Mouse (Mus musculus) Muller cell, postnatal 12 days (primary cell): ENCODE results near the gene Gm28044.
"Not testable (repeated sequence)": the region's sequence is repeated elsewhere in the genome, so short reads cannot be mapped to it uniquely, and the experiment has no call there.

ENCODE experiments used
- DNase-seq: peaks from one replicate; pipeline ENCODE4 v3.0.0-alpha.2; 2015; ENCODE audit errors: inconsistent ontology term

Gene Gm28044

GRCm38 (mm10) chr13:67360131-67360744 is at the start of gene Gm28044, which contains the start of gene Zfp953:
Gene Gm28044, minus strand, starts transcription at chr13:67360536.
Gene Zfp953, minus strand, starts transcription at chr13:67360605.
- DNase-seq = peak; percentile 83

- peak; percentile 78 for DNase-seq
Measured at GRCm38 (mm10) chr13:67399183-67399903, 39.0 kb upstream of the Gm28044 start, which contains the start of gene Zfp429. Gene Zfp429, minus strand, starts transcription at chr13:67399819.

GRCm38 (mm10) chr13:67376255-67376654 is 15.9 kb upstream of the Gm28044 start:
- not testable (repeated sequence) for DNase-seq

DNA sequence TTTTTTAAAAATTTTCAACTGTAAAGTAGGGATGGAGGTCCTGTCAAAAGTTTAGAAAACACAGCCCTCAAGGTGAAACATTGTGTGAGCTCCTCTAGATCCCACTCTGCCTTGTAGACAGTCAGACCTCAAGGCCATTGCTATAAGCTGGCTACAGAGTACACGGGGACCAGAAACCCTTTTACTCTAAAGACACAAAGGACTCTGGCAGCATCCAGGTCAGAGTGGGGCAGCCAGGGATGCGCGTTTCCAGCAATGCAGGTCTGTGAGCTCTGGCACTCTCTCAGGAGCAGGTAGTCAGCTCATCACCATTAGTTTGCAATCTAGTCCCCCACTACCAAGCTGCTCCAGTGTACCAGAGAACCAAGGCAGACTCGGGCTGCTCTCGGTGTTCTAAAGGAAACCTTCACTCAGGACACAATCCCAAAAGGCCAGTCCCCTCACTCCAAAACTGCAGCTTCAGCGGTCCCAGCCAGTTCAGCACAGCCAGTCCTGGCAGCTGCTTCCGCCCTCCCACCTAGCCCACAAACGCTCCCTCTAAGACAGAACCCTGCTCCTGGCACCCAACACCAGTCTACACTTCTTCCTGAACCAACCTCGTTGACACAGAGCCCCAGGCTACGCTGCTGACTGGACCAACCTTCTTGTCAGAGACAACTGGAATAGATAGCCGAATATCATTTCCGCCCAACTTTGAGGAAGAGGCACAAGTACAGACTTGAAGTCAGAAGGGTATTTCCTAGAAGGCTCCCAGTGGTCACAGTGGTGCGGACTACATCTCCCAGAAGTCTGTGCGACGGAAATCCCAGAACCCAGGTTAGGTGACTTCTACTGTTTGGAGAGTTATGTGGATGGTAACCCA is 14.9 kb upstream of the Gm28044 start, which contains the start of the genes Gm28041 and Zfp456:
Gene Gm28041, minus strand, starts transcription at position 684 of the 862 bp plus-strand sequence.
Gene Zfp456, minus strand, starts transcription at position 761 of the 862 bp plus-strand sequence.
- peak; percentile 72 for DNase-seq

DNA sequence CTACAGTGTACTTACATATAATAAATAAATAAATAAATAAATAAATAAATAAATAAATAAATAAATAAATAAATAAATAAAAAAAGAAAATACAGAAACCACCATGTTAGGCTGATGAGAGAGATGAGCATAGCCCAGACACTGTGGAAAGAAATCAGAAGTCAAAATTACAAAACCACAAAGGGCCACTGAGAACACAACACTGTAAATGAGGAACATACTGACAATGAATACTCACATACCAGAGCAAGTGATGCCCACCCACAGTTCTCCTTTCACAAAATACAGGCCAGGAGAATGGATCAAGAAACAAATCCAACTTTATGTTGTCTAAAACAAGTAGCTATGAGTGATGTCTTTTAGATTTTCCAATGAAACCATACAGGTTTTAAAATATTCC is 8.5 kb downstream of the Gm28044 start:
- DNase-seq = no peak

DNA sequence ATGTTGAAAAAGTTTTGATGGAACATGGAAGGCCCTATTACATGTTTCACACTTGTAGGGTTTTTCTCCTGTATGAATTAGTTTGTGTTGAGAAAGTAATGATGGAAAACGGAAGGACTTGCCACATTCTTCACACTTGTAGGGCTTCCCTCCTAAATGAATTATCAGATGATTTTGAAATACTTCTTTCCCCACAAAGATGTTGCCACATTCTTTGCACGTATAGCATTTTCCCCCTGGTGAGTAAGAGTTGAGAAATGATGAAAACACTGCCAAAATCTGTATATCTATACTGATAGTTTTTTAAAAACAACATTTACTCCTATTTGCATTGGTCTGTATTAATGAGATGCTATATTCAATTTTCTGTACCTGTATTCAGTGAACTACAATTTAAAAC is 16.9 kb downstream of the Gm28044 start:
- DNase-seq = no peak

GRCm38 (mm10) chr13:67332877-67333276 is 27.5 kb downstream of the Gm28044 start:
- no peak for DNase-seq

- DNase-seq = peak; percentile 83
Measured at GRCm38 (mm10) chr13:67332019-67332724, 28.2 kb downstream of the Gm28044 start, which contains the start of gene Zfp595. Gene Zfp595, minus strand, starts transcription at chr13:67332570.

DNA sequence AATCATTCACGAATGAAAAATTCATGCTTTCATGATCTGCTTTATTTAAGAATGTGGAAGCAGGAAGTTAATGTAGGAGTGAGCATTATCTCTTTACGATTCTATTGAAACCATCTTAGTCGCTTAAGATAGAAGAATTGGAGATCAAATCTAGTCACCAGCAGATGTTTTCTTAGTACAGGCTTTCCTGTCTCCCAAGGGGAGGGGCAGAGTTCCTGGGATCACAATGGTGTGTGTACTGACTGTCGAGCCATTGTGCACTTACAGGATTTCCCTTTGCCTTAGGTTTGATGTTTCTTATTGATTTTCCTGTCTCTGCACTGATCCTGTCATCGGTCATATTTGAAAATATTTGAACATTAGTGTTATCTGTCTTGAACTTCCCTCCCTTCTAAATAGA is 53.6 kb downstream of the Gm28044 start:
- no peak for DNase-seq

- peak; percentile 89 for DNase-seq
Measured at GRCm38 (mm10) chr13:67305822-67306672, 54.3 kb downstream of the Gm28044 start, which contains the start of gene Zfp457. Gene Zfp457, minus strand, starts transcription at chr13:67306485.

DNA sequence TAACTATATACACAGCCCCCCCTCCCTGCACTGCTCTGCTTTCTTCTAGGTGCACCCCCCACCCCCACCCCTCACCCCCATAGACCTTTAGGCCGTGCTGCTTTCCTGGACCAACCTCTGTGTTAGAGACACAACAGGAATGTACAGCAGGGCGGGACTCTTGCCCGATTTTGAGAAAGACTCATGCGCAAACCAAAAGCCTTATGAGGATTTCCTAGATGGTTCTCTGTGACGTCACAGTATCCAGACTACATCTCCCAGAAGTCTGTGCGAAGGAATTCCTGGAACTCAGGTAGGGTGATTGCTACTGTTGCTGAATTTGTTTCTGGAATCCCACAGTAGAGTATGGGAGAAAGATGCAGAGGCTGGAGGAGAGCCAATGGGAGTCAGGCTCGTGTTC is 82.0 kb downstream of the Gm28044 start, which contains the start of gene Zfp458:
Gene Zfp458, minus strand, starts transcription at position 153 of the 400 bp plus-strand sequence.
- DNase-seq = peak; percentile 9

GRCm38 (mm10) chr13:67269383-67270065 is 90.8 kb downstream of the Gm28044 start:
- DNase-seq = not testable (repeated sequence)

DNA sequence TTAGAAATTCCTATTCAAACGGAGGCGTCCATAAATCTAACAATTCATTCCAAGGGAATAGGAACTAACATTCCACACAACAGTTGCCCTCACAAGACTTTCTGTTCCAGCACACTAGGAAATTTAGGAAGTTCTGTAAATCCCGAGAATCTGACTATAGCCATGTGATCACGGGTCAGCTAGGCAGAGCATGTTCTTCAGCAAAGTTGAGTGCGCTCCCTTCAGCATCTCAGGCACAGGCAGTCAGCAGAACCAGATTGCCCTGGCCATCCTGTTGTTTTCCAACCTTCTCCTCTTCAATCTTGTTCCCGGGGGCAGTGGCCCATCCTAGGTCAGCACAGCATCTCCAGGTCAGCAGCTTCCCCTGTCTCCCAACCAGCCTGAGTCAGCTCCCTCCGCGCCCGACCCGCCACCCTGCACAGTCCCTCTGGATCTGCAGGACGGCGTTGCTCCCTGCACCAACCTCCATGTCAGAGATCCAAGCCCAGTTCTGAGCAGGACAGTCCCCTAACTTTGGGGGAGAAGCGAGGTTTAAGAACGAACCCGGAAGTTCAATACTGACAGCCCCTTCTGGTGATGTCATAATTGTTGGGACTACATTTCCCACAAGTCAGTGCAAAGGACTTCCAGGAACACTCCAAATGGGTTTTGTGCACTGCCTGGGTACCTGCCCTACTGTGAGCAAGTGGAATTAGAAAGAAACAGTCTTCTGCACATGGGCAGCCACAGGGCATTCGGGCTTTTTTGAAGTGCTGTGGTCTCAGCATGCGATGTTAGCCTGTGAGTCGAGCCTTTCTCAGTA is 91.6 kb downstream of the Gm28044 start:
- DNase-seq = peak; percentile 78
